In the genomic region with DNA sequence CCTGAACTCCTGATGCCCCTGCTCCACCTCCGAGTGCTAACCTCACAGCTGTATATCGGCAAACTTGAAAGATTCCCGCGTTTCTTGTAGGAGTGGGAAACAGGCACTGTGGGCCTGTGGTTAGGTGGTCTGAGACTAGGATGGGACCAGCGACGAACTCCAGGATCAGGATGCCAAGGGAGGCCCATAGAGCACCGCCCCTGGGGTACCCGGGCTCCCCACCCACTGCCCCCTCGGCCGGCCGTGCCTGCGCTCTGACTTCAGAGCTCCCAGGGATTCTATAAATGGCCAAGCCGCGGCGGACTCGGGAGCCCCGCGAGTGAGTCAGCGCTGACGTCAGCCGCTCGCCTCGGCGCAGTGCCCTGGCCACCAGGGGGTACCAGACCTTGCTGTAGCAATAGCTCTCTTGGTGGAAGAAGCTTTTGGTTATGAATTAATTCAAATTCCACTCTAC, we compare ENCODE assay signal across 8 mouse cellular contexts. TPM values are rescaled to one million over a fixed set of nuclear protein-coding genes. Genes with fewer than 3 reads are reported as not detected.
DNase-seq lines count a peak whose midpoint lies in the region; ATAC-seq lines count a peak whose summit lies in the region.

No protein-coding gene starts in this region.

- H3K9ac ChIP-seq in intestine, embryonic 14.5 days (ENCODE audit: low read length): peak overlapping the region; percentile 17; the same call in 1 of the 2 replicates
- peak overlapping the region; percentile 51 for H3K9ac ChIP-seq in midbrain, embryonic 12.5 days (replicated peaks)

- no peak overlapping the region for H3K27ac ChIP-seq in intestine, embryonic 14.5 days (ENCODE audit: low read depth)
- H3K27ac ChIP-seq in limb, embryonic 10.5 days: peak overlapping the region; percentile 78; the same call in 1 of the 2 replicates
- H3K27ac ChIP-seq in midbrain, embryonic 12.5 days (replicated peaks): no peak overlapping the region

- DNase-seq in adrenal gland, adult 2 months: peak; percentile 93
- peak; percentile 92 for DNase-seq in embryo, embryonic 11 days
- DNase-seq in gastrocnemius, postnatal 25 days: peak; percentile 74
- peak; percentile 89 for DNase-seq in intestine, embryonic 14.5 days (ENCODE audit: low spot score)
- DNase-seq in limb, embryonic 10.5 days (ENCODE audit: low spot score): peak; percentile 86
- DNase-seq in skeletal muscle tissue, adult 2 months (ENCODE audit: low read depth, low spot score): peak; percentile 57
- DNase-seq in adipocyte (ENCODE audit: low spot score): no peak

- peak overlapping the region; percentile 49 for H3K4me2 ChIP-seq in intestine, embryonic 14.5 days (ENCODE audit: low read length)
- H3K4me2 ChIP-seq in midbrain, embryonic 12.5 days (replicated peaks): peak overlapping the region; percentile 72

- H3K4me3 ChIP-seq in intestine, embryonic 14.5 days (ENCODE audit: low read depth, low read length): peak overlapping the region; percentile 21; the same call in 1 of the 2 replicates
- peak overlapping the region; percentile 53 for H3K4me3 ChIP-seq in limb, embryonic 10.5 days
- H3K4me3 ChIP-seq in midbrain, embryonic 12.5 days: peak overlapping the region; percentile 41

- ATAC-seq in intestine, embryonic 14.5 days (replicated peaks; ENCODE audit: low FRiP score, low TSS enrichment, low read depth): peak; percentile 66
- ATAC-seq in midbrain, embryonic 12.5 days (ENCODE audit: low FRiP score, low read depth): peak; percentile 60

- no peaks in the 10 kb centered on the region for H3K36me3 ChIP-seq in intestine, embryonic 14.5 days (ENCODE audit: control insufficient read depth, insufficient read depth, low read length)
- no peaks in the 10 kb centered on the region for H3K36me3 ChIP-seq in limb, embryonic 10.5 days
- H3K36me3 ChIP-seq in midbrain, embryonic 12.5 days: no peaks in the 10 kb centered on the region

- peaks cover 20% of the 10 kb centered on the region for H3K27me3 ChIP-seq in intestine, embryonic 14.5 days (replicated peaks; ENCODE audit: control insufficient read depth, insufficient read depth, low read length)
- H3K27me3 ChIP-seq in limb, embryonic 10.5 days (ENCODE audit: low read depth, poor library complexity, severe bottlenecking): peaks cover 46% of the 10 kb centered on the region
- H3K27me3 ChIP-seq in midbrain, embryonic 12.5 days: peaks cover 49% of the 10 kb centered on the region

- under 1% methylated on average over 24 of the region's 24 CpGs for WGBS in intestine, embryonic 14.5 days
- 2% methylated on average over 24 of the region's 24 CpGs for WGBS in limb, embryonic 10.5 days
- 4% methylated on average over 24 of the region's 24 CpGs for WGBS in midbrain, embryonic 12.5 days

- H3K9me3 ChIP-seq in intestine, embryonic 14.5 days (ENCODE audit: control insufficient read depth, low read length): no peaks in the 10 kb centered on the region
- H3K9me3 ChIP-seq in limb, embryonic 10.5 days (replicated peaks): no peaks in the 10 kb centered on the region
- H3K9me3 ChIP-seq in midbrain, embryonic 12.5 days: no peaks in the 10 kb centered on the region

- peaks cover 8% of the 10 kb centered on the region; the same call in 1 of the 2 replicates for H3K4me1 ChIP-seq in intestine, embryonic 14.5 days (replicated peaks; ENCODE audit: control insufficient read depth, insufficient read depth, low read length)
- peaks cover 12% of the 10 kb centered on the region for H3K4me1 ChIP-seq in limb, embryonic 10.5 days
- H3K4me1 ChIP-seq in midbrain, embryonic 12.5 days: no peaks in the 10 kb centered on the region

RNA-seq across cellular contexts. Expression of a gene that starts 3.1 kb away (rescaled TPM):
- total RNA-seq in adrenal gland, adult 2 months (2021): 1 to 10 TPM in 1 of 2 experiments, under 1 TPM in 1; 0.58 to 3.8 TPM
- 1.1 and 1.8 TPM in 2 replicates for polyA plus RNA-seq in adrenal gland, adult 2 months (2012; rRNA removed)
- 1 to 10 TPM; 4.2 to 8.1 TPM for total RNA-seq in gastrocnemius, postnatal 25 days (2021)
- polyA plus RNA-seq in intestine, embryonic 14.5 days (2014; fragmentation: Nextera tagmentation; extraction: Ambion mirVana): 322 and 380 TPM in 2 replicates
- polyA plus RNA-seq in limb, embryonic 10.5 days (2016; fragmentation: Nextera tagmentation; extraction: Ambion mirVana): 0.89 and 2.4 TPM in 2 replicates
- polyA plus RNA-seq in midbrain, embryonic 12.5 days (2016; fragmentation: Nextera tagmentation; extraction: Ambion mirVana): 6.7 TPM in 2 replicates

RNA-seq across cellular contexts. Expression of a gene that starts 10.6 kb away (rescaled TPM):
- total RNA-seq in adrenal gland, adult 2 months (2021): 10 to 100 TPM; 50.9 to 70.8 TPM
- polyA plus RNA-seq in adrenal gland, adult 2 months (2012; rRNA removed): 52.6 and 65.2 TPM in 2 replicates
- total RNA-seq in gastrocnemius, postnatal 25 days (2021): 10 to 100 TPM; 79.5 to 83.6 TPM
- polyA plus RNA-seq in intestine, embryonic 14.5 days (2014; fragmentation: Nextera tagmentation; extraction: Ambion mirVana): 35.2 and 43.4 TPM in 2 replicates
- polyA plus RNA-seq in limb, embryonic 10.5 days (2016; fragmentation: Nextera tagmentation; extraction: Ambion mirVana): 38.9 and 46.4 TPM in 2 replicates
- 35.6 and 40.7 TPM in 2 replicates for polyA plus RNA-seq in midbrain, embryonic 12.5 days (2016; fragmentation: Nextera tagmentation; extraction: Ambion mirVana)

RNA-seq across cellular contexts. Expression of a gene that starts 21.1 kb away (rescaled TPM):
- 10 to 100 TPM; 73.9 to 90.9 TPM for total RNA-seq in adrenal gland, adult 2 months (2021)
- 157 and 159 TPM in 2 replicates for polyA plus RNA-seq in adrenal gland, adult 2 months (2012; rRNA removed)
- total RNA-seq in gastrocnemius, postnatal 25 days (2021): 10 to 100 TPM; 36.5 to 38.9 TPM
- polyA plus RNA-seq in intestine, embryonic 14.5 days (2014; fragmentation: Nextera tagmentation; extraction: Ambion mirVana): 190 and 192 TPM in 2 replicates
- polyA plus RNA-seq in limb, embryonic 10.5 days (2016; fragmentation: Nextera tagmentation; extraction: Ambion mirVana): 233 and 257 TPM in 2 replicates
- 178 and 187 TPM in 2 replicates for polyA plus RNA-seq in midbrain, embryonic 12.5 days (2016; fragmentation: Nextera tagmentation; extraction: Ambion mirVana)

RNA-seq across cellular contexts. Expression of a gene that starts 24.7 kb away (rescaled TPM):
- total RNA-seq in adrenal gland, adult 2 months (2021): 1 to 10 TPM; 8.0 to 8.5 TPM
- 19.3 and 20.7 TPM in 2 replicates for polyA plus RNA-seq in adrenal gland, adult 2 months (2012; rRNA removed)
- 1 to 10 TPM; 2.5 to 2.6 TPM for total RNA-seq in gastrocnemius, postnatal 25 days (2021)
- 10.2 and 10.3 TPM in 2 replicates for polyA plus RNA-seq in intestine, embryonic 14.5 days (2014; fragmentation: Nextera tagmentation; extraction: Ambion mirVana)
- polyA plus RNA-seq in limb, embryonic 10.5 days (2016; fragmentation: Nextera tagmentation; extraction: Ambion mirVana): 11.0 TPM in 2 replicates
- 19.0 and 21.2 TPM in 2 replicates for polyA plus RNA-seq in midbrain, embryonic 12.5 days (2016; fragmentation: Nextera tagmentation; extraction: Ambion mirVana)

RNA-seq across cellular contexts. Expression of a gene that starts 24.8 kb away (rescaled TPM):
- total RNA-seq in adrenal gland, adult 2 months (2021): not detected
- polyA plus RNA-seq in adrenal gland, adult 2 months (2012; rRNA removed): not detected in 2 replicates
- not detected for total RNA-seq in gastrocnemius, postnatal 25 days (2021)
- not detected in 2 replicates for polyA plus RNA-seq in intestine, embryonic 14.5 days (2014; fragmentation: Nextera tagmentation; extraction: Ambion mirVana)
- polyA plus RNA-seq in limb, embryonic 10.5 days (2016; fragmentation: Nextera tagmentation; extraction: Ambion mirVana): not detected in 2 replicates
- polyA plus RNA-seq in midbrain, embryonic 12.5 days (2016; fragmentation: Nextera tagmentation; extraction: Ambion mirVana): not detected in 2 replicates

Comparison
In these comparisons a context has a peak if more than half of its experiments do, and no peak if none do; other contexts are left out.
1. RNA of a gene that starts 3.1 kb away (polyA plus RNA-seq): 322 to 380 TPM in intestine, embryonic 14.5 days; 6.7 TPM in midbrain, embryonic 12.5 days, 0.89 to 2.4 TPM in limb, embryonic 10.5 days and 1.1 to 1.8 TPM in adrenal gland, adult 2 months; every median in the first group is over 10 times any median in the second.
2. Peak in every context shown above with its lines, with median percentiles within 50 percentile points of each other: H3K4me3 ChIP-seq.